Mouse (Mus musculus): ENCODE measurements around the gene Fbp1.
"Not testable (repeated sequence)": the region's sequence is repeated elsewhere in the genome, so short reads cannot be mapped to it uniquely, and the experiment has no call there.

The Fbp1 gene

GRCm38 (mm10) chr13:62887712-62888441, at the start of gene Fbp1:
Gene Fbp1 (minus strand): TSS chr13:62888282.
- DNase-seq (ENCODE audit: extremely low spot score): no peak

DNA sequence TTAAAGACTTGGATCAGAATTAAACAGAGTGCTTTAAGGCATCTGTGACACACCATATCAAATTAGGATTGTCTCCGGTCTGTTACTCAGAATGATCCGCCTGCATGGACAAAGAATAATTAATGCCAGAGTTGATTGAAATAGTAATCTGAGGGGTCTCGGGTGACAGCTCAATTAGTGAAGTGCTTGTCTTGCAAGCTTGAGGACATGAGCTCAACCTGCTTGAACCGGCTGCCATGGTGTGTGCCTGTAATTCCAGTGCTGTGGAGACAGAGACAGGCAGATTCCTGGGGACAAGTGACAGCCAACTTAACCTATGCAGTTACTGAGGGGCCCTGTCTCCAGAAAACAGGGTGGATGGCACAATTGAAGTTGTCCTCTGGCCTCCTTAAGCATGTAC, 44.4 kb upstream of the Fbp1 start:
- no peak for DNase-seq (ENCODE audit: extremely low spot score)

- DNase-seq (ENCODE audit: extremely low spot score): no peak
These were observed 41.8 kb upstream of the Fbp1 start for GRCm38 (mm10) chr13:62929766-62930389.

GRCm38 (mm10) chr13:62929144-62929543, 41.1 kb upstream of the Fbp1 start:
- DNase-seq (ENCODE audit: extremely low spot score): not testable (repeated sequence)

DNA sequence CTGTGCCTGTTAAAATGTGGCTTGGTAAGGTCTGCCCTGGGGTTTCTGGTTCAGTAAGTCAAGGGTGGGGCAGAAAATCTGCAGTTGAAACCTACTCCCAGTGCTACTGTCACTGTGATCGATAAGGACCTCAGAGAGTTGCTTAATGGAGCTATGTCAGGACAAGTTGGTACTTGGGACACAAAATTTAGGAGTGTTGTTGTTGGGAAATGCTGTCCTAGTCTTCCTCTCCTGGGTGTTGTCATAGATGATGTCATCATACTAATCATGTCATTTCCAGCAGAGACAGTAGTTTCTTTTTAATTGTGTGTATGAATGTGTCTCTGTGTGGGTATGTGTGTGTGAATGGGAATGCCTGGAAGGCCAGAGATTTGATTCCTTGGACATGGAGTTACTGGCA, 39.4 kb upstream of the Fbp1 start:
- no peak for DNase-seq (ENCODE audit: extremely low spot score)

- DNase-seq (ENCODE audit: extremely low spot score): peak; percentile 49
These were observed 38.4 kb upstream of the Fbp1 start for GRCm38 (mm10) chr13:62926479-62926878.

GRCm38 (mm10) chr13:62923182-62923581, 35.1 kb upstream of the Fbp1 start:
- DNase-seq (ENCODE audit: extremely low spot score): no peak

DNA sequence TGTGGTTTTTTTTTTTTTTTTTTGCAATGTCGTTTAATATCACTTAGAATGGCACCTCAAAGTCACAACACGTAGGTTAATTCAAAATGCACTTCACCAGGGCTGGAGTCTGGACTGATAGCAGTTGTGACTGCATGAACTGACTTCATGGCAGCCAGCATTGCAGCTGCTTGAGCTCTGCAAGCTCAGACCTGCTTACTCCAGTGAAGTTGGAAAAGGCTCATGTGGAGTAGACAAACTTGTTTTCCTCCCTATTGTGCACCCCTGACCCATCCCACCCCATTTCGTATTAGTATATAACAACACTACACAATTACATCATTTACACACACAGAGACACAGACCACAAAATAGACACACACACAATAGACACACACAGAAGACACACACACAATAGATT, 34.6 kb upstream of the Fbp1 start:
- no peak for DNase-seq (ENCODE audit: extremely low spot score)

- DNase-seq (ENCODE audit: extremely low spot score): peak; percentile 66
These were observed 31.7 kb upstream of the Fbp1 start for GRCm38 (mm10) chr13:62919647-62920341.

DNA sequence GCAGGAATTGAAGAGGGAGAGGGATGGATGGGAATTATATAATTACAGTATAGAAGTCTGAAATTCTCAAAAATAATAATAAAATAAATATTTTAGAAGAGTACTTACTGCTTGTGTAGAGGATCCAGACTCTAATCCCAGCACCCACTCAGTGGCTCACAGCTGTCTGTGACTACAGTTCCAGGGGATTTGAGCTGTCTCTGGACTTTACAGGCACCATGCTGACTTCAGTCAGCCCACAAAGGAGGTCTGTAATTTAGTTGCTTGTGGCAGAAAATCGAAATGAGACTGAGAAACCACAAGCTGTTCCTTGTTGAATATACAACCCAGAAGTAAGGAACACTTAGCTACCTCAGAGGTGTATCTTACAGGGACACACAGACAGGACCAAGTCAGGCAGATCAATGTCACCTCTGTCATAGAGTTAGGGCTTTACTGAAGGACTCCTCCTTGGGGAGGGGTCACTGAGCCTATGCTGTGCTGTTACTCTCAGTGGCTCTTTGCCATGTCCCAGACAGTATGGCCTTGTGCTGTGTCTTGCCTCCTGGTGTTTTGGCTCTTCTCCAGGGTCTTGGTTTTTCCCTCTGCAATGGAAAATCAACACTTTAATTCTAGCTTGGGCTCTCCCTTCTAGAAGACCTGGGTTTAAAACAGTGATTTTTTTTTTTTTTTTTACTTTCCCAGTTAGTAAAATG, 29.5 kb upstream of the Fbp1 start:
- DNase-seq (ENCODE audit: extremely low spot score): no peak

- no peak for DNase-seq (ENCODE audit: extremely low spot score)
These were observed 28.6 kb upstream of the Fbp1 start for GRCm38 (mm10) chr13:62916675-62917074.

GRCm38 (mm10) chr13:62911575-62911974, 23.5 kb upstream of the Fbp1 start:
- DNase-seq (ENCODE audit: extremely low spot score): no peak

- no peak for DNase-seq (ENCODE audit: extremely low spot score)
These were observed 22.1 kb upstream of the Fbp1 start for GRCm38 (mm10) chr13:62910206-62910605.

DNA sequence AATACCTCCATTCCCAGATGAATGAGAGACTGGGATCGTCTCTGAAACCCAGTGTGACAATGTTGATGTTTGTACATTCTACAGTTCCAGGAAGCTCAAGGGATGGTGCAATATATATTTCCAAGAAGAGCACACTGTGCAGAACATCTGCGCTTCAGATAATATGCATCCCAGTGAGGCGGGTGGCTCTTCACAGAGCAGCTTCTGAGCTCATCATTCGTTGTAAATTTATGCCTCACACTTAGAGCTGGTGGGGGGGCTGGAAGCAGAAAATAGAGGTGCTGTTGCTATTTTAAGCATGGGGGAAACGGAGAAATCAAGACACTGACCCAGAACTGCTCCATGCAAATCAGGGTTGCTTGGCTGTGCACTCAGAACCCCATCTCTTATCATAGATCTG, 21.7 kb upstream of the Fbp1 start:
- no peak for DNase-seq (ENCODE audit: extremely low spot score)

DNA sequence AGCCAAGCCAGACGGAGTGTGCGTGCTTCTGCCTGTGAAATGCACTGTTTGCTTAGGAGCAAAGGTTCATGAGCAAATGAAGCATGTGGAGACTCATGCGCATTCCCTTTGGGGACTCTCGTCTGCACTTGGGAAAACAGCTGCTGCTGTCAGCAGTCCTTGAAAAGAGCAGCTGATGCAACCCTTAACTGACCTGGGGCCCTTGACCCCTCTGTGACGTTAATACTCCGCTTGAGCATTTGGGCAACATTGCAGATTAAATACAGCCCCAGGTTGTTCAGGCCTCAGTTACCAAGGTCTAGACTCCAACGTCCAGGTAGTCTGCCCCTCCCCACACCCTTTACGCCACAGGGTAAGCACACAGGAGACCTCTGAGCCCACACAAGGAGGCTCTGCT, 20.1 kb upstream of the Fbp1 start:
- peak; percentile 21 for DNase-seq (ENCODE audit: extremely low spot score)

- no peak for DNase-seq (ENCODE audit: extremely low spot score)
These were observed 19.6 kb upstream of the Fbp1 start for GRCm38 (mm10) chr13:62907527-62908162.

- no peak for DNase-seq (ENCODE audit: extremely low spot score)
These were observed 13.1 kb upstream of the Fbp1 start for GRCm38 (mm10) chr13:62901139-62901538.

DNA sequence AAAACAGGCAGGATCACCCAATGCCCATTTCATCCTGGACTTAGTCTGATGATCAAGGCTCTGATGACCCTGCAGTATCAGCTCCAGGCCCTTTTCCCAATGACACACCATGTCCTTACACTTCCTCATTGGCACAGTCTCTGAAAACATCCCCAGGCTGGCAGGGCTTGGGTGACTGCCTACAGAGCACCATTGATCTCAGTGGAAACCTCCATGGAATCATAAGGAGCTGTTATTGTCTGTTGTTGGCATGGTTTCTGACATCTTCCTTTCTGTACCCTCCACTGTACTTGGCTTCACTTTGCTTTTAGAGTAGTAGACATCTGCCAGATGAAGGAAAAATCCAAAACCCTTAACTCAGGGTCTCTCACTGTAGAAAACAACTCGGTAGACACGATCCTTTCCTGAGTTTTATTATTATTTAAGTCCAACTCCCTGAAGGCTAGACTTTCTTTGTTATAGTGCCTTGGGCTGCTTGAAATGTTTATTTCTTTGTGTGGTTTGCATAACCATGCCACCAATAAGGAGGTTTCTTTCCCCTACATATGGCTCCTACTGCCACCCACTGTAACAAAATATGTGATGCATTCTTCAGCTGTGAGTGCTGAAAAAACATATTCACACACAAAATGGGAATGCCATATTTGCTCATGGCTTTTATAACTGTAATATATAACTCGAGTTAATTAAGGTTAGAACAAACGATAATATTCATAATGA, 10.0 kb upstream of the Fbp1 start:
- no peak for DNase-seq (ENCODE audit: extremely low spot score)

DNA sequence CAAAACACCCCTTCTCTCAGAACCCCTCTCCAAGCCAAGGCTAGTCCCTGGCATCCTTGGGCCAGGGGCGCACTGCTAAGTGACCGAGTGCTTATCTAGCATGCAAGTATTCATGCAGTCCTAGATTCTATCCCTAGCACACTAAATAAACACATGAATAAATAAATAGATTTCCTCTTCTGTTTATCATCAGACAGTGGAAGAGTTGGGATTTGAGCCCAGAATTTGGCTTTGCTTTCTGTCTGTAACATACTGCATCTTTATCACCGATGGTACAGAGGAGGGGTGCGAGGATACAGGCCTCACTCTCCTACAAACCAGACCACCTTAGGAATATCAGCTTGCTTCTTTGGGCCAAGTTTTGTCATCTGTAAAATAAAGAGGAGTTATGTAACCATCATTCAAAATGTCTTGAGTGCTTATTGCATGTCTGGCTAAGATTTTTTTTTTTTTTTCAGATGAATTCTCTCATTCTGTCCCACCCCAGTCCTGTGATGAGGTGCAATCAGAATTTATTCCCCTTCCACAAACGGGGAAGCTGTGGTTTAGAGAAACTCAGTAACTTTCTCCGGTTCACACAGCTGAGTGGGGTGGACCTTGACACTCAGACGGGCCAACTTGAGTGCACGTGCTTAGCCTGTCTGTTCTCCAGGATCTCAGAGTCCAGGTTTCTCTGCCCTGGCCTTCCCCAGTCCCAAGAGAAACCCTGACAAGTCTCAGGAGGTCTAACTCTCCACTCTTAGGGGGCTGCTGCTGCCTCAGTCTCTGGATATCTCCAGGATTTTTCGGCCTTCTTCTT, 5.2 kb upstream of the Fbp1 start:
- DNase-seq (ENCODE audit: extremely low spot score): no peak

- DNase-seq (ENCODE audit: extremely low spot score): no peak
These were observed 1.2 kb upstream of the Fbp1 start for GRCm38 (mm10) chr13:62889311-62889710.

Measured in embryo, embryonic 9.5 days (tissue).